Mouse (Mus musculus) hindbrain, embryonic 10.5 days (tissue): ENCODE data around the gene Hdac4. TPM values are rescaled to one million over a fixed set of nuclear protein-coding genes. Genes with fewer than 3 reads are reported as not detected.

Experiments used
- DNase-seq: peaks from one replicate; pipeline ENCODE4 v3.0.0-alpha.2; 2017; ENCODE audit warnings: low spot score
- H3K27ac ChIP-seq: fragments of 300-500 bp; sonication (generic); 2 replicates; pipeline ENCODE4 v1.5.1; 2016; ENCODE audit warnings: mild to moderate bottlenecking, moderate library complexity
- H3K27me3 ChIP-seq: fragments of 300-500 bp; sonication (generic); 2 replicates; pipeline ENCODE4 v1.6.1; 2016; ENCODE audit warnings: mild to moderate bottlenecking; ENCODE audit not compliant: poor library complexity, insufficient read depth, severe bottlenecking
- H3K36me3 ChIP-seq: fragments of 300-500 bp; sonication (generic); 2 replicates; pipeline ENCODE4 v1.6.1; 2016; ENCODE audit warnings: mild to moderate bottlenecking, moderate library complexity
- H3K4me1 ChIP-seq: fragments of 300-500 bp; sonication (generic); replicated peaks from 2 replicates; pipeline ENCODE4 v1.6.1; 2016; ENCODE audit warnings: mild to moderate bottlenecking
- H3K4me3 ChIP-seq: fragments of 300-500 bp; sonication (generic); 2 replicates; pipeline ENCODE4 v1.5.1; 2016; ENCODE audit warnings: mild to moderate bottlenecking, moderate library complexity
- H3K9me3 ChIP-seq: fragments of 300-500 bp; sonication (generic); 2 replicates; pipeline ENCODE4 v1.6.1; 2016; ENCODE audit warnings: mild to moderate bottlenecking, moderate library complexity
- WGBS: fragments of 180-500 bp; shearing (Covaris S2); methylation state at CpG from one replicate; pipeline ENCODE4 v1.1.7; 2016; 5-methylcytosine and 5-hydroxymethylcytosine counted together
- polyA plus RNA-seq: library from polyadenylated mRNA; unstranded; fragments of >200 nt; fragmentation: Nextera tagmentation; extraction: Ambion mirVana; gene quantifications from 2 replicates; pipeline ENCODE4 v1.2.1, GENCODE M21; 2016

Gene Hdac4
- polyA plus RNA-seq, 1 experiment from 2014 or later = 20.8 TPM

DNA sequence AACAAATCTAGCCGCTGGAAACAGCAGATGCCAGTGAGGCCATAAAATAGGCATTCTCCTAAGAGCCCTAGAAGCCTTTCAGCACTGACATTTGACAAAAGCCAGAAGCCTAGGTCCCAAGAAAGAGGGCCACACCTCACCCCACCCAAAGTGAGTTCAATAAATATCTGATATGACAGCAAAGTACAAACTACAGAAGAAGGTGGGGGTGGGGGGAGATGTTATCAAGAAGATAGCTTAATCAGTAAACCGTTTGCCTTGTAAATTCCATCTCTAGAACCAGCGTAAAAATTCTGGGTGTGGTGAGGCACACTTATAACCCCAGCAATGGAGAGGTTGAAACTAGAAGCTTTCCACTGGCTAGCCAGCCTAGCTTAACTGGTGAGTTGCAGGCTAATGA is 111.5 kb downstream of the Hdac4 start:
- Histone ChIP-seq H3K27me3 (no peaks in the 10 kb centered on the region), H3K9me3 (no peaks in the 10 kb centered on the region), H3K4me1 (peaks cover 18% of the 10 kb centered on the region), H3K36me3 (no peaks in the 10 kb centered on the region), H3K27ac (no peak overlapping the region), H3K4me3 (no peak overlapping the region)
- 81% methylated on average over 3 of the region's 3 CpGs for WGBS
- DNase-seq = no peak

GRCm38 (mm10) chr1:92082837-92083541 is 112.5 kb downstream of the Hdac4 start:
- no peak overlapping the region for H3K4me3 ChIP-seq
- no peaks in the 10 kb centered on the region for H3K36me3 ChIP-seq
- peaks cover 18% of the 10 kb centered on the region for H3K4me1 ChIP-seq
- 89% methylated on average over 6 of the region's 6 CpGs for WGBS
- DNase-seq = no peak
- H3K27me3 ChIP-seq = no peaks in the 10 kb centered on the region
- H3K9me3 ChIP-seq = no peaks in the 10 kb centered on the region
- no peak overlapping the region for H3K27ac ChIP-seq

DNA sequence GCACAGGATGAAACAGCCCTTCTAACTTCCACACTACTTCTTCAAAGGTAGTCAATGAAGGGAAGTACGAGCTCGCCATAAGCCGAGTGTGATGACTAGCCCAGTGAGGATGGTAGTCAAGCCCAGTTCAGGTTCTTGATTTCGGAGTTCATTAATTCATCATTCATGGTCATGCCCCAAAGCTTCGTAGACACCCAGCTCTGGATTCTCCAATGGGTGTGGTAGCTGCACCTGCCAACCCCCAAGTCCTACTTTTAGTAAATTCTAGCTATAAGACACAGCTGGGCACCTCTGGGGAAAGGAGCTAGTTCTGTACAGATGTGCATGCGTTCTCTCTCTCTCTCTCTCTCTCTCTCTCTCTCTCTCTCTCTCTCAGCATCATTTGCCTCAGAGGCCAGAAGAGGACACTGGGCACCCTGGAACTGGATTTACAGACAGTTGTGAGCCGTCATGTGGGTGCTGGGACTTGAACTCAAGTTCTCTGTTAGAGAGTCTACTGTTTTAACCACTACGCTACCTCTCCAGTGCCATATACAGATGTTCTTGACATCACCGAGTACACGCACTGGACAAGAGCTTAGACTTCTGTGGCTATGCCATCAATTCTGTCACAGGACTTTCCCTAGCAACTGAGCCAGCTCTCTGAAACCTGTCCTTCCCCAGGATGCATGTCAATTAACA is 113.2 kb downstream of the Hdac4 start:
- Histone ChIP-seq H3K27me3 (no peaks in the 10 kb centered on the region), H3K4me1 (peaks cover 22% of the 10 kb centered on the region), H3K27ac (no peak overlapping the region), H3K9me3 (no peaks in the 10 kb centered on the region), H3K36me3 (no peaks in the 10 kb centered on the region), H3K4me3 (no peak overlapping the region)
- WGBS = 93% methylated on average over 10 of the region's 10 CpGs
- no peak for DNase-seq

DNA sequence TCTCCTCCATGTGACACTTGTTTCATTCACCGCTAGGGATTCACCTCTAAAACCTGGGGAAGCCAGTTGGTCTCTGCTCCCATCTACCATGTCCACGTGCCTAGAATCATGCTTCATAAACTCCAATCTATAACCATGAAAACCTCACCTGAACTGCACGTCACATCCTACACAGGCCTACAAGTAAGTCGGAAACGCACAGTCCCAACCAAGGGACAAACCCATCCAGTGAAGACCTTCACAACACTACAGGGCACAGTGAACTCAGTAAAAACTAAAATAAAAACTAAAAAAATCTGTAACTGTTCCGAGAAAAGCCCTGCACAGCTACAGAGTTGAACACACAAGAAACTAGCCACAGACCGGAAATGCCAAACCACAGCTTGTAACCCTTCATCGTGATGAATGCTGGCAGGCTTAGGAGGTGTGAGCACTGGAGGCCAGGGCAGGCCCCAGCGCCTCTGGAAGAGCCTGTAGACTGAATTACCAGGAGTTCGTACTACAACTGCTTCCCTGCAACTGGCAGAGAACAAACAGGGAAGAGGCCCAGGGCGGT is 115.4 kb downstream of the Hdac4 start:
- no peak overlapping the region for H3K27ac ChIP-seq
- no peak for DNase-seq
- no peaks in the 10 kb centered on the region for H3K9me3 ChIP-seq
- no peak overlapping the region for H3K4me3 ChIP-seq
- H3K4me1 ChIP-seq = peaks cover 12% of the 10 kb centered on the region
- no peaks in the 10 kb centered on the region for H3K27me3 ChIP-seq
- 93% methylated on average over 11 of the region's 11 CpGs for WGBS
- no peaks in the 10 kb centered on the region for H3K36me3 ChIP-seq

DNA sequence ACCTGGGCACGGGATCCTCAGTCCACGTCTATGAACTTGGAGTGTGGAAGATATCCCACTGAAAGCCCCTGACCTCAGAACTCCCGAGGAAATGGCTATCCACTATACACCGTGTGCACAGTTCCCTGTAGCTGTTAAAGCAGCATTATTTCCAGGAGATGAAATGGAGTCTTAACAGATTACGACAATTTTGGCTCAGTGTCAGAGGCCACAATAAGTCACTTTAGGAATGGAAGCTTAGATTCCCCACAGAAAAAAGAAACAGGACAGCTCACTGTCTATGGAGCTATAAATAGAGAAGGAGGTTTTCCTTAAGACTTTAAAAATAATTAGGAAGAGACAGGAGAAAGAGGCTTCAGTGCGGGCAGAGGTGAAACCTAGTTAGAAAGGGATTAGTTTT is 120.2 kb downstream of the Hdac4 start:
- WGBS = 89% methylated on average over 6 of the region's 6 CpGs
- Histone ChIP-seq H3K9me3 (no peaks in the 10 kb centered on the region), H3K4me1 (peaks cover 17% of the 10 kb centered on the region), H3K36me3 (no peaks in the 10 kb centered on the region), H3K27me3 (no peaks in the 10 kb centered on the region), H3K27ac (no peak overlapping the region), H3K4me3 (no peak overlapping the region)
- DNase-seq = no peak

GRCm38 (mm10) chr1:92074655-92075054 is 120.8 kb downstream of the Hdac4 start:
- no peak for DNase-seq
- Histone ChIP-seq H3K4me3 (no peak overlapping the region), H3K27ac (no peak overlapping the region), H3K9me3 (no peaks in the 10 kb centered on the region), H3K27me3 (no peaks in the 10 kb centered on the region), H3K36me3 (no peaks in the 10 kb centered on the region), H3K4me1 (peaks cover 23% of the 10 kb centered on the region)
- WGBS = 92% methylated on average over 3 of the region's 3 CpGs

- Histone ChIP-seq H3K27me3 (no peaks in the 10 kb centered on the region), H3K4me1 (peaks cover 12% of the 10 kb centered on the region), H3K27ac (peak overlapping the region; percentile 69), H3K9me3 (no peaks in the 10 kb centered on the region), H3K4me3 (no peak overlapping the region), H3K36me3 (no peaks in the 10 kb centered on the region)
- 30% methylated on average over 2 of the region's 2 CpGs for WGBS
- DNase-seq = no peak
These were observed 125.4 kb downstream of the Hdac4 start for GRCm38 (mm10) chr1:92069932-92070677.

GRCm38 (mm10) chr1:92069464-92069863 is 126.0 kb downstream of the Hdac4 start:
- Histone ChIP-seq H3K4me3 (no peak overlapping the region), H3K27me3 (no peaks in the 10 kb centered on the region), H3K9me3 (no peaks in the 10 kb centered on the region), H3K36me3 (no peaks in the 10 kb centered on the region), H3K27ac (no peak overlapping the region), H3K4me1 (peaks cover 12% of the 10 kb centered on the region)
- 96% methylated on average over 7 of the region's 7 CpGs for WGBS
- DNase-seq = no peak

GRCm38 (mm10) chr1:92064307-92064706 is 131.2 kb downstream of the Hdac4 start:
- H3K9me3 ChIP-seq = no peaks in the 10 kb centered on the region
- WGBS = 85% methylated on average over 5 of the region's 5 CpGs
- H3K4me3 ChIP-seq = no peak overlapping the region
- no peaks in the 10 kb centered on the region for H3K36me3 ChIP-seq
- H3K27ac ChIP-seq = no peak overlapping the region
- no peaks in the 10 kb centered on the region for H3K27me3 ChIP-seq
- no peak for DNase-seq
- peaks cover 35% of the 10 kb centered on the region for H3K4me1 ChIP-seq

DNA sequence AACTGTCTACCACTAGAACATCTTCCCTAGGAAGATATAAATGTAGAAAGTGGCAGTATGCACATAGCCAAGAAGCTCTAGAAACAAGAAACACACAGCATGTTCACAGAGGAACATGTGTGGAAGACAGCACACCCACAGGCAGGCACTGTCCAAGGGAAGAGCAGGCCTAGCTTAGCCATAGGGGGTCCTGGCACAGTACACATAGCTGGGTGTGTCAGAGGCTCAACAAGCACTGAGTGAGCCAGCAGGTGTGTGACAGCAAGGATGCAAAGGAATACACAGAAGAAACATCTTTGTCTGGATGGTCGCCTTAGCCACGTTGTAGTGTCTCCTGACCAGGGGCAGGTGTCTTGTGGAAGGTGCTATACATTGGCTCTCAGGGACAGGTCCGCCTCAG is 132.2 kb downstream of the Hdac4 start:
- H3K9me3 ChIP-seq = no peaks in the 10 kb centered on the region
- no peak overlapping the region for H3K4me3 ChIP-seq
- H3K4me1 ChIP-seq = peaks cover 35% of the 10 kb centered on the region
- H3K36me3 ChIP-seq = no peaks in the 10 kb centered on the region
- DNase-seq = no peak
- WGBS = 96% methylated on average over 3 of the region's 3 CpGs
- H3K27ac ChIP-seq = no peak overlapping the region
- no peaks in the 10 kb centered on the region for H3K27me3 ChIP-seq

DNA sequence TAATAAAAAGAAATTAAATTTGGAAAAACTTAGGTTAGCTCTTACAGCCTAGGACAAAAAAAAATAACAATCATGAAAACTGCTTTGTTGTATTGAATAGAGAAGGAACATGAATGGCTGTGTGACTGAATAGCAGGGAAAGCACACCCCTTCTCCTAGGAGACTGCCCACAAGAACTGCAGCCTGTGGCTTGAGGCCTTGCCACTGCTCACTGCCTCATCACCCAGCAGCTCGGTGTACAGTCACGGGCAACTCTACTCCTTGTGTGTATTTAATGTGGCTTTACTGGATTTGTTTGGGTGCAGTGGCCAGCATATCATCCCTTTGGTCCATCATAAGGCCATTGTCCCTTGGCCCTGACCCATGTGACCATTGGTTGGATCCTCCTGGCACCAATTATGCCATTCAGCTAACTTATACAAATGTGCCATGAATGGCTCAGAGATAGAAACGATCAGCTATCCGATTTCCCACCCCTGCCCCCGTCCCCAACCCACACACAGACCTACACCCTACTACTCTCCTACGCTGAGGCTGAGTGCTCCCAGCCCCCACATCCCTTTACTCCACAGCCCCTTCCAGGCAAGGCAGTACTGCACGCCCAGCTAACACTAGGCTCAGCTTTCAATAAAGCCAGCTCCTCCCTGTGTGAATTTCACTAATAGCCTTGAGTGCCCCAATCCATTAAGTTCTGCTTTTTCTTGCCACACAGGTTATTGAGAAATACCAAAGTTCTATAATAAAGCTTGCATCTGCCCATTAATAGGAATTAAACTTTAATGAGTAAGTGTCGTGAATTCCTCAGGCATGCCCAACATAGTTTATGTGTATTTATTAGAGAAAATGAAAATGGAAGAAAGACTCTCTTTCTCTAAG is 134.1 kb downstream of the Hdac4 start:
- DNase-seq = no peak
- Histone ChIP-seq H3K27me3 (no peaks in the 10 kb centered on the region), H3K27ac (peak overlapping the region; percentile 65), H3K36me3 (no peaks in the 10 kb centered on the region), H3K9me3 (no peaks in the 10 kb centered on the region), H3K4me1 (peaks cover 35% of the 10 kb centered on the region), H3K4me3 (no peak overlapping the region)
- 48% methylated on average over 8 of the region's 8 CpGs for WGBS

- no peaks in the 10 kb centered on the region for H3K27me3 ChIP-seq
- DNase-seq = no peak
- no peaks in the 10 kb centered on the region for H3K9me3 ChIP-seq
- peaks cover 37% of the 10 kb centered on the region for H3K4me1 ChIP-seq
- H3K4me3 ChIP-seq = no peak overlapping the region
- WGBS = 78% methylated on average over 4 of the region's 4 CpGs
- H3K36me3 ChIP-seq = no peaks in the 10 kb centered on the region
- H3K27ac ChIP-seq = peak overlapping the region; percentile 45; the same call in 1 of the 2 replicates
These were observed 134.9 kb downstream of the Hdac4 start for GRCm38 (mm10) chr1:92060532-92061064.
